Mouse (Mus musculus) spleen, adult 2 months (tissue): ENCODE measurements around the gene Cntnap2.

Experiments
- CTCF ChIP-seq: fragments of 200-500 bp; IDR thresholded peaks from 2 replicates; pipeline ENCODE4 v1.5.1; 2011; ENCODE audit warnings: mild to moderate bottlenecking, inconsistent platforms; ENCODE audit not compliant: insufficient read depth, insufficient read length, insufficient replicate concordance; ENCODE audit errors: extremely low read depth
- POLR2A ChIP-seq: fragments of 200-500 bp; IDR thresholded peaks from 2 replicates; pipeline ENCODE4 v1.6.1; 2011; ENCODE audit warnings: low read depth, low read length, inconsistent platforms

GRCm38 (mm10) chr6:47227601-47228000, 2168.4 kb downstream of the Cntnap2 start:
- TF ChIP-seq POLR2A = no peak
- TF ChIP-seq CTCF = no peak
